Mouse (Mus musculus) neural tube, embryonic 14.5 days (tissue): ENCODE data around the gene Dap. TPM values are rescaled to one million over a fixed set of nuclear protein-coding genes. Genes with fewer than 3 reads are reported as not detected.
A peak's percentile ranks its signal among the peaks of the same experiment; 100 is the strongest.

Experiments used
- ATAC-seq: fragments of 200-750 bp; cut with Nextera tagmentation; 2 replicates; pipeline ENCODE4 v1.8.0; 2017; ENCODE audit warnings: low read depth, mild to moderate bottlenecking, moderate TSS enrichment, moderate library complexity
- H3K27ac ChIP-seq: fragments of 300-500 bp; sonication (generic); 2 replicates; pipeline ENCODE4 v1.5.1; 2014; ENCODE audit warnings: low read depth, mild to moderate bottlenecking, control low read depth, low read length, moderate library complexity, mixed read lengths
- H3K27me3 ChIP-seq: fragments of 300-500 bp; sonication (generic); 2 replicates; pipeline ENCODE4 v1.6.1; 2014; ENCODE audit warnings: low read length; ENCODE audit not compliant: control insufficient read depth, insufficient read depth
- H3K36me3 ChIP-seq: fragments of 300-500 bp; sonication (generic); 2 replicates; pipeline ENCODE4 v1.6.1; 2014; ENCODE audit warnings: low read length, mixed read lengths; ENCODE audit not compliant: control insufficient read depth, insufficient read depth
- H3K4me1 ChIP-seq: fragments of 300-500 bp; sonication (generic); 2 replicates; pipeline ENCODE4 v1.6.1; 2014; ENCODE audit warnings: low read length; ENCODE audit not compliant: control insufficient read depth, insufficient read depth
- H3K4me2 ChIP-seq: fragments of 300-500 bp; sonication (generic); 2 replicates; pipeline ENCODE4 v1.6.1; 2014; ENCODE audit warnings: mild to moderate bottlenecking, low read depth, low read length, control low read depth
- H3K4me3 ChIP-seq: fragments of 300-500 bp; sonication (generic); 2 replicates; pipeline ENCODE4 v1.5.1; 2014; ENCODE audit warnings: low read depth, low read length, control low read depth, mixed read lengths
- H3K9ac ChIP-seq: fragments of 300-500 bp; sonication (generic); replicated peaks from 2 replicates; pipeline ENCODE4 v1.6.1; 2014; ENCODE audit warnings: low read depth, mild to moderate bottlenecking, control low read depth, low read length, mixed read lengths
- H3K9me3 ChIP-seq: fragments of 300-500 bp; sonication (generic); 2 replicates; pipeline ENCODE4 v1.6.1; 2016; ENCODE audit warnings: low read length; ENCODE audit not compliant: control insufficient read depth
- WGBS: fragments of 180-500 bp; shearing (Covaris S2); extraction: QIAGEN DNeasy Blood & Tissue Kit; methylation state at CpG from one replicate; pipeline ENCODE4 v1.1.7; 2014; 5-methylcytosine and 5-hydroxymethylcytosine counted together
- polyA plus RNA-seq: library from polyadenylated mRNA; unstranded; fragments of >200 nt; fragmentation: Nextera tagmentation; extraction: Ambion mirVana; gene quantifications from 2 replicates; pipeline ENCODE4 v1.2.1, GENCODE M21; 2014

Dap gene
- polyA plus RNA-seq, 1 experiment from 2014 or later, result 23.0 TPM

- Histone ChIP-seq H3K4me2 (no peak overlapping the region), H3K36me3 (no peaks in the 10 kb centered on the region), H3K4me3 (no peak overlapping the region), H3K4me1 (no peaks in the 10 kb centered on the region), H3K27ac (no peak overlapping the region), H3K27me3 (no peaks in the 10 kb centered on the region), H3K9me3 (no peaks in the 10 kb centered on the region), H3K9ac (no peak overlapping the region)
- no peak for ATAC-seq
- WGBS, result 82% methylated on average over 2 of the region's 2 CpGs
Observed at GRCm38 (mm10) chr15:31312001-31312400, 87.9 kb downstream of the Dap start.

DNA sequence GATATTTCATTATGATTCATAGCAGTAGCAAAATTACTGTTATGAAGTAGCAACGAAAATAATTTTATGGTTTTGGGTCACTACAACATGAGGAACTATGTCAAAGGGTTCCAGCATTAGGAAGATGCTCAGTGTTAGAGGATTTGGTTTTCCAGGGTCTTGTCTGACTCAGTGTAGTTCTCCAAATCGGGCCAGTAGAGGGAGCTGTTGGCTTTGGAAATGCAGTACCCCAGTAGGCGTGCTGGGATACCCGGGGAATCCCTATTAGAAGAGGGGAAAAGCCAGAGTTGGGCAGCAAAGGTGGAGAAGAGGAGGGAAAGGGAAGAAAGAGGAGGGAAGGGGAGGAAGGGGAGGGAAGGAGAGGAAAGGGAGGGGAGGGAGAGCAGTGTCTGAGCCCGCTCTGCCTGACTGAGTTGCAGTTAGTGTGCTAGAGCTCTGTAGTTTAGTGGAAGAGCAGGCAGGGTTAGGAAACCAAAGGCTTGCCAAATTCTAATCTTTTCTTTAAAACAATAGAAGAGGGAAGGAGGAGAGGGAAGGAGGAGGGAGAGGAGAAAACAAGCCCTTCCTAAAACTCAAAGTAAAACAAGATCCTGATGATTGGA is 91.6 kb downstream of the Dap start:
- Histone ChIP-seq H3K4me2 (no peak overlapping the region), H3K9ac (no peak overlapping the region), H3K36me3 (no peaks in the 10 kb centered on the region), H3K4me1 (no peaks in the 10 kb centered on the region), H3K9me3 (no peaks in the 10 kb centered on the region), H3K4me3 (no peak overlapping the region), H3K27ac (no peak overlapping the region), H3K27me3 (no peaks in the 10 kb centered on the region)
- WGBS, result 6% methylated on average over 5 of the region's 5 CpGs
- ATAC-seq, result peak; percentile 90

DNA sequence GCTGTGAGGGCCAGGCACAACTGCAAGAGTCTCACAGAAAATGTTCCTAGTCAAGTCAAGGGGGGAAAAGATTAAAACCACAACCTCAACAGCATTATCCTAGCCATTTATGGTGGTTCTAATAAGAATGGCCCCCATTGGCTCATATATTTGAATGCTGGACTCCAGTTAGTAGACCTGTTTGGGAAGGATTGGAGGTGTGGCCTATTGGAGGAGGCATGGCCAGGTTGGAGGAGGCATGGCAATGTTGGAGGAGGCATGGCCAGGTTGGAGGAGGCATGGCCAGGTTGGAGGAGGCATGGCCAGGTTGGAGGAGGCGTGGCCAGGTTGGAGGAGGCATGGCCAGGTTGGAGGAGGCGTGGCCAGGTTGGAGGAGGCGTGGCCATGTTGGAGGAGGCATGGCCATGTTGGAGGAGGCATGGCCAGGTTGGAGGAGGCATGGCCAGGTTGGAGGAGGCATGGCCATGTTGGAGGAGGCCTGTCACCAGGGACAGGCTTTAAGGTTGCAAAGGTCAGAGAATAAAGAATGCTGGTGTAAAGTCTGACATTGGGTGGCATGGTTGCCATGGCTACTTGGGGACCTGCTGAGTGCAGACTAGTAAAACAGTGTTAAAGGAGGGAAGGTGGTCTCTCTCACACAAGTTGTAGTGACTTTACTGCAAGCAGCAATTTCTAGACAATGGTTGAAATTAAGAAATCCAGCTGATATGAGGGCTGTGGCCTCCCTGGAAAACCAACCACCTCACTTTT is 93.1 kb downstream of the Dap start:
- Histone ChIP-seq H3K27ac (no peak overlapping the region), H3K9ac (no peak overlapping the region), H3K36me3 (no peaks in the 10 kb centered on the region), H3K4me2 (no peak overlapping the region), H3K27me3 (no peaks in the 10 kb centered on the region), H3K4me3 (no peak overlapping the region), H3K4me1 (no peaks in the 10 kb centered on the region), H3K9me3 (no peaks in the 10 kb centered on the region)
- 90% methylated on average over 3 of the region's 3 CpGs for WGBS
- no peak for ATAC-seq

- Histone ChIP-seq H3K4me2 (no peak overlapping the region), H3K27me3 (no peaks in the 10 kb centered on the region), H3K4me3 (no peak overlapping the region), H3K36me3 (no peaks in the 10 kb centered on the region), H3K9ac (peak overlapping the region; percentile 26; the same call in 1 of the 2 replicates), H3K27ac (0 out of 2 replicates have a peak overlapping the region, but pooled peaks have one; percentile 10), H3K4me1 (no peaks in the 10 kb centered on the region), H3K9me3 (no peaks in the 10 kb centered on the region)
- 39% methylated on average over 6 of the region's 6 CpGs for WGBS
- ATAC-seq, result peak; percentile 12; the same call in 1 of the 2 replicates
Observed at GRCm38 (mm10) chr15:31318158-31318955, 94.2 kb downstream of the Dap start.

- no peak overlapping the region for H3K27ac ChIP-seq
- H3K4me2 ChIP-seq, result no peak overlapping the region
- H3K4me1 ChIP-seq, result no peaks in the 10 kb centered on the region
- H3K9me3 ChIP-seq, result no peaks in the 10 kb centered on the region
- peak overlapping the region; percentile 26; the same call in 1 of the 2 replicates for H3K9ac ChIP-seq
- H3K4me3 ChIP-seq, result no peak overlapping the region
- H3K27me3 ChIP-seq, result no peaks in the 10 kb centered on the region
- no peaks in the 10 kb centered on the region for H3K36me3 ChIP-seq
- 51% methylated on average over 4 of the region's 4 CpGs for WGBS
- no peak for ATAC-seq
Observed at GRCm38 (mm10) chr15:31319046-31319445, 94.9 kb downstream of the Dap start.

DNA sequence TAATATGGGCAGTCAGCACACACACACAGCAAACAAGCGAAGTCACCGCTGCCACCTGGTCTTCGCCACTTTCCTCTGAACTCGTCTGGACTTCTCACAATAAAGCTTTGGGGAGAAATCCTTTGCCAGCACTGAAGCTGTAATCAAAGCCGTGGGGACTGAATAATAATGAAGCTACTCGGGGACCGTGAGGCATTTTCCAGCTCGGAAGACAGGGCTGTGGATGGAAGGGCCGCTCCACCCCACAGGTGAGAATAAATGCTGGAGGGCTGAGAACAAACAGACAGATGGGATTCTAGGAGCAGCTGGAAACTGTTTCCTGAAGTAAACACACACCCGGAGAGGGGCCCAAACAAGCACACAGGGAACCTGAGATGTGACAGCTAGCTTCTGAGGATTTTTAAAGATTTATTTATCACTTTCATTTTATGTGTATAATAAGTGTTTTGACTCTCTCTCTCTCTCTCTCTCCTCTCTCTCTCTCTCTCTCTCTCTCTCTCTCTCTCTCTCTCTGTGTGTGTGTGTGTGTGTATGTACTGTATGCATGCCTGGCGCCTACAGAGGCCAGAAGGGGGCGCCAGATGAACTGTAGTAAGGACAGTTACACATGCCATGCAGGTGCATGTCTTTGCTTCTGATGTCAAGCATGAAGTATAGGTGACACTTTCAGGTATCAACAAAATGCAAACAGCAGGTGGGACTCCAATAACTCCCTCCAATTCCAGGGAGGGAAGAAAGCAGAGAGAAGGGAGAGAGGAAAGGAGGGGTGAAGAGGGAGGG is 96.7 kb downstream of the Dap start:
- 52% methylated on average over 12 of the region's 12 CpGs for WGBS
- H3K4me1 ChIP-seq, result no peaks in the 10 kb centered on the region
- H3K36me3 ChIP-seq, result no peaks in the 10 kb centered on the region
- no peak for ATAC-seq
- H3K9ac ChIP-seq, result no peak overlapping the region
- no peak overlapping the region for H3K27ac ChIP-seq
- H3K4me3 ChIP-seq, result no peak overlapping the region
- H3K27me3 ChIP-seq, result no peaks in the 10 kb centered on the region
- H3K9me3 ChIP-seq, result no peaks in the 10 kb centered on the region
- H3K4me2 ChIP-seq, result no peak overlapping the region

DNA sequence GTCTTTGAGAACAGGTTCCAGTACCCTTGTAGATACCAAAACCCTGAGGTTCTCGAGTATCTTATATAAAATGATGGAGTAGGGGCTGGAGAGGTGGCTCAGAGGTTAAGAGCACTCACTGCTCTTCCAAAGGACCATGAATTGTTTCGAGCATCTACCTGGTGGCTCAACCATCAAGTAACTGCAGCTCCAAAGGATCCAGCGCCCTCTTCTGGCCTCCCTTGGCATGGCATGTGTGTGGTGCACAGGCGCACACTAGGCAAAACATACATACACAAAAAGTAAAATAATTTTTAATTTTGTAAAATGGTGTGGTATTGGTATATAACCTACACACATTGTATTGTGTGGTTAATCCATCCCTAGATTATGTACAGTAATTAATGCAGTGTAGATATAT is 99.6 kb downstream of the Dap start:
- H3K27ac ChIP-seq, result no peak overlapping the region
- WGBS, result 83% methylated on average over 4 of the region's 4 CpGs
- H3K4me3 ChIP-seq, result no peak overlapping the region
- H3K9me3 ChIP-seq, result no peaks in the 10 kb centered on the region
- no peak overlapping the region for H3K4me2 ChIP-seq
- H3K27me3 ChIP-seq, result no peaks in the 10 kb centered on the region
- H3K36me3 ChIP-seq, result no peaks in the 10 kb centered on the region
- H3K9ac ChIP-seq, result no peak overlapping the region
- no peaks in the 10 kb centered on the region for H3K4me1 ChIP-seq
- ATAC-seq, result no peak
